Mouse (Mus musculus): Measurements from ENCODE around the gene Spsb1. TPM values are rescaled to one million over a fixed set of nuclear protein-coding genes. Genes with fewer than 3 reads are reported as not detected.

Gene Spsb1
- polyA plus RNA-seq, 1 experiment from 2014 or later: 24.6 TPM

DNA sequence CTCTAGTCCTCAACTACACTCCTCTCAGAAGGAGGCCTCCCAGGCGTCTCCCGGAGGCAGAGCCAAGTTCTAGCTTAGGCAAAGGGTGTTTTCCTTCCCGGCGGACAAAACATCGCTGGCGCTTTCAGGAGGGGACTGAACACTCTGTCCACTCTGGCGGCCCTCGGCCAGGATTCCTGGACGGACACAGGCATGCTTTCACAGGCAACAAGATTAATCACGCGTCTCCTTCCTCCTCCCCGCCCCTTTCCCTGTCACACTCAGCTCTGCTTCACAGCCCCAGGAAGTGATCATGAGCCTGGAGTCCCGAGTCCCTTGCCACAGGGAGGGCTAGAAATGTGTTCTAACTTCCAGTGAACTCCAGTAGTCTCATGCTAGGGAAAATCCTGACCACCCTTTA is 65.0 kb downstream of the Spsb1 start:
- no peak overlapping the region for H3K9ac ChIP-seq
- H3K9me3 ChIP-seq: no peaks in the 10 kb centered on the region
- H3K4me1 ChIP-seq: peaks cover 68% of the 10 kb centered on the region
- no peak overlapping the region for H3K4me3 ChIP-seq
- WGBS: 15% methylated on average over 13 of the region's 13 CpGs
- H3K27me3 ChIP-seq: no peaks in the 10 kb centered on the region
- H3K36me3 ChIP-seq: no peaks in the 10 kb centered on the region
- H3K27ac ChIP-seq: peak overlapping the region; percentile 72
- peak overlapping the region; percentile 15 for H3K4me2 ChIP-seq
- ATAC-seq (ENCODE audit: insufficient number of reproducible peaks, low FRiP score, low TSS enrichment, low read depth): no peak

DNA sequence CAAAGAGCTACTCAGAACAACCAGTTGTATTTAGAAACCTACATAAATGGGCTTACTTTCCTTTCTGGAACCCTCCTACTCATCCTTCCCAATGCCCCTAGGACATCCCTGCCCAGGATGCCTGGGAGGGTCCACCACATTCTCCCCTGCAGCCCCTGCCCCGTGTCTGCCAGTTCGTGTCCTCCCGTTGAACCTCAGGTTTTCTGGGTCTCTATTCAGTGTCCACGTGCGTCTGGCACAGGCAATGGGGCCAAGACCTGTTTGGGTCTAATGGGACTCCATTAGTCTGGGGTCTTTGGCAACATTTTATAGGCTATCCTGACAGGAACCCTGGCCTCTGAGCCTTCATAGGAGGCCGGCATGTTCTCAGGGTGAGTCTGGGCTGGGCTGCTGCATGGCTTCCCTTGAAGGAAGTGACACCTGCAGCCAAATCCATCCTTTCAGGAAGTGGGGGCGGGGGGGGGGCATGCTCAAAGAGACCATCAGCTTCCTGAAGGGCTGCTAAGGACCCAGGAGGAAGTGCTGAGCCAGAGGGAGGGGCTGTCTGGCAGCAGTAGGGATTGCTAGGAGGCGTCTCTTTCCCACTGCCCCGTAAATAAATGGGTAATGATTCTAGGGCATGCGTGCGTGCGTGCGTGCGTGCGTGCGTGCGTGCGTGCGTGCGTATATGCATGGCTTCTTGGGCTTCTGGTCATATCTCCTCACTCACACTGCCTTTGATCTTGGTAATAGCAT is 65.9 kb downstream of the Spsb1 start:
- H3K4me3 ChIP-seq: no peak overlapping the region
- no peak overlapping the region for H3K9ac ChIP-seq
- no peak overlapping the region for H3K4me2 ChIP-seq
- H3K4me1 ChIP-seq: peaks cover 58% of the 10 kb centered on the region
- no peaks in the 10 kb centered on the region for H3K9me3 ChIP-seq
- ATAC-seq (ENCODE audit: insufficient number of reproducible peaks, low FRiP score, low TSS enrichment, low read depth): no peak
- no peaks in the 10 kb centered on the region for H3K36me3 ChIP-seq
- H3K27ac ChIP-seq: 0 out of 2 replicates have a peak overlapping the region, but pooled peaks have one; percentile 72
- H3K27me3 ChIP-seq: no peaks in the 10 kb centered on the region
- WGBS: 56% methylated on average over 20 of the region's 20 CpGs

- 83% methylated on average over 5 of the region's 5 CpGs for WGBS
- H3K27me3 ChIP-seq: no peaks in the 10 kb centered on the region
- no peaks in the 10 kb centered on the region for H3K36me3 ChIP-seq
- no peak overlapping the region for H3K4me2 ChIP-seq
- H3K4me1 ChIP-seq: peaks cover 51% of the 10 kb centered on the region
- no peak overlapping the region for H3K4me3 ChIP-seq
- ATAC-seq (ENCODE audit: insufficient number of reproducible peaks, low FRiP score, low TSS enrichment, low read depth): no peak
- H3K9ac ChIP-seq: no peak overlapping the region
- H3K9me3 ChIP-seq: no peaks in the 10 kb centered on the region
- H3K27ac ChIP-seq: no peak overlapping the region
Measured at GRCm38 (mm10) chr4:149888156-149888555, 66.7 kb downstream of the Spsb1 start.

GRCm38 (mm10) chr4:149886298-149887271 is 68.3 kb downstream of the Spsb1 start:
- no peaks in the 10 kb centered on the region for H3K27me3 ChIP-seq
- H3K36me3 ChIP-seq: no peaks in the 10 kb centered on the region
- no peak overlapping the region for H3K9ac ChIP-seq
- no peaks in the 10 kb centered on the region for H3K9me3 ChIP-seq
- 44% methylated on average over 18 of the region's 18 CpGs for WGBS
- H3K4me3 ChIP-seq: no peak overlapping the region
- 0 out of 2 replicates have a peak overlapping the region, but pooled peaks have one; percentile 19 for H3K27ac ChIP-seq
- no peak overlapping the region for H3K4me2 ChIP-seq
- peak; percentile 36; the same call in 1 of the 2 replicates for ATAC-seq (ENCODE audit: insufficient number of reproducible peaks, low FRiP score, low TSS enrichment, low read depth)
- peaks cover 54% of the 10 kb centered on the region for H3K4me1 ChIP-seq

DNA sequence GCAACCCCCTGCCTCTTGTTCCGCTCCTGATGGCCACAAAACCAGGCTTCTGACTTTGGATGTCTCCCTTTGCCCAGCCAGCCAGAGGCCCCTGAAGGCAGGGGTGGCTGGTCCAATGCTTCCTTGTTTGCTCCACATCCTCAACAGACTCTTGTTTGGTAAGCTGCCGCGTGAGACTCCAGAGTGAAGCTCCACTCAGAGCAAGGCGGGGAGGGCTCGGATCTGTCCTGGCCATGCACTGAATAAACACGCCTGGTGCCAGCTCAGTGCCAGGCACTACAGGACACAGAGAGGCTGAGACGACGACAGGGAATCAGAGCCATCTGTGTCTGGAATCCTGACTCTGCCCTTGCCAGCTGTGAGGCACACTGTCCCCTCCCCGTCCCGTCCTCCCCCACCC is 70.9 kb downstream of the Spsb1 start:
- peaks cover 35% of the 10 kb centered on the region for H3K4me1 ChIP-seq
- H3K9ac ChIP-seq: no peak overlapping the region
- H3K36me3 ChIP-seq: no peaks in the 10 kb centered on the region
- H3K4me2 ChIP-seq: no peak overlapping the region
- no peaks in the 10 kb centered on the region for H3K27me3 ChIP-seq
- no peak overlapping the region for H3K27ac ChIP-seq
- no peak overlapping the region for H3K4me3 ChIP-seq
- 73% methylated on average over 10 of the region's 10 CpGs for WGBS
- no peaks in the 10 kb centered on the region for H3K9me3 ChIP-seq
- no peak for ATAC-seq (ENCODE audit: insufficient number of reproducible peaks, low FRiP score, low TSS enrichment, low read depth)

DNA sequence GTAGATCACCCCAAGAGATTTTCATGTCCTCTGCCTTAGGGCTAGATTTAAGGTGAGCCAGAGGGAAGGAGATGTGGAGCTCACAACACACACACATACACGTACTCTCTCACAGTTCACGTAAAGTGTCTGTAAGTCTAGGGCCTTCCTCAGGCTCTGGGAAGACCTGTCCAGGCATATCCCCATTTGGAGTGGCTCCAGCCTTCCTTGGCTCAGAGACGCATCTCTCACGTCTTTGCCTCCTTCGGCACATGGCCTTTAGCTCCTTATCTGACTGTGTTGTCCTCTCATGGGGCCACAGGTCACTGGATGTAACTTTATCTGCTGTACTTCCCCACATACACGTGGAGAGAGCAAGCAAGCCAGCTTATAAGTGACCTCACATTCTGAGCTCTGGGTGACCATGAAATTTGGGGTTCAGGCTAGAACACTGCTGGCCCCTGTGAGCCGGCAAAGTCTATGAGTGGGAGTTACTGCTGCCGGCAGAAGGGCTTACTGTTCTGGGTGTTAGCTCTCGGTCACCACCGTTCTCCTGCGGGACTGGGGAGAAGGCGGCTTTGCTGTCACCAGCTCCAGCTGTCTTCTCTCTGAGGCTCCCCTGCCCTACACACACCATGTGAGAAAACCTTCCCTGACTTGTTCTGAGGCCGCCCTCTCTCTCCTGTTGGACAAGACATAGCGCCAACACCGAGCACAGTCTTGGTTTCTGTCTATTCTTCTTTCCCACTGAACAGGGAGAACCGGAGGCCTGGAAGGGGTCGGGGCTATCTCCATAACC is 72.5 kb downstream of the Spsb1 start:
- 71% methylated on average over 17 of the region's 17 CpGs for WGBS
- no peak overlapping the region; the same call in 1 of the 2 replicates for H3K27ac ChIP-seq

GRCm38 (mm10) chr4:149880908-149881307 is 73.9 kb downstream of the Spsb1 start:
- Histone ChIP-seq H3K9me3 (no peaks in the 10 kb centered on the region), H3K4me3 (no peak overlapping the region), H3K27ac (no peak overlapping the region), H3K4me2 (no peak overlapping the region), H3K36me3 (no peaks in the 10 kb centered on the region), H3K27me3 (no peaks in the 10 kb centered on the region), H3K9ac (no peak overlapping the region), H3K4me1 (peaks cover 48% of the 10 kb centered on the region)
- 81% methylated on average over 5 of the region's 5 CpGs for WGBS
- no peak for ATAC-seq (ENCODE audit: insufficient number of reproducible peaks, low FRiP score, low TSS enrichment, low read depth)

More for the DNA sequence above, 72.5 kb downstream of the Spsb1 start:
- Histone ChIP-seq H3K4me1 (peaks cover 45% of the 10 kb centered on the region), H3K9me3 (no peaks in the 10 kb centered on the region), H3K36me3 (no peaks in the 10 kb centered on the region), H3K4me3 (no peak overlapping the region), H3K9ac (no peak overlapping the region), H3K4me2 (no peak overlapping the region), H3K27me3 (no peaks in the 10 kb centered on the region)
- no peak for ATAC-seq (ENCODE audit: insufficient number of reproducible peaks, low FRiP score, low TSS enrichment, low read depth)

- no peak for ATAC-seq (ENCODE audit: insufficient number of reproducible peaks, low FRiP score, low TSS enrichment, low read depth)
- no peaks in the 10 kb centered on the region for H3K36me3 ChIP-seq
- H3K9ac ChIP-seq: no peak overlapping the region
- no peaks in the 10 kb centered on the region for H3K27me3 ChIP-seq
- no peaks in the 10 kb centered on the region for H3K9me3 ChIP-seq
- no peak overlapping the region for H3K27ac ChIP-seq
- H3K4me2 ChIP-seq: no peak overlapping the region
- 81% methylated on average over 11 of the region's 11 CpGs for WGBS
- no peak overlapping the region for H3K4me3 ChIP-seq
- H3K4me1 ChIP-seq: peaks cover 57% of the 10 kb centered on the region
Measured at GRCm38 (mm10) chr4:149879980-149880379, 74.9 kb downstream of the Spsb1 start.

GRCm38 (mm10) chr4:149878021-149878449 is 76.8 kb downstream of the Spsb1 start:
- Histone ChIP-seq H3K36me3 (no peaks in the 10 kb centered on the region), H3K4me3 (no peak overlapping the region), H3K9me3 (no peaks in the 10 kb centered on the region), H3K4me2 (no peak overlapping the region), H3K4me1 (peaks cover 67% of the 10 kb centered on the region), H3K27ac (peak overlapping the region; percentile 2), H3K27me3 (no peaks in the 10 kb centered on the region), H3K9ac (no peak overlapping the region)
- peak; percentile 23; the same call in 1 of the 2 replicates for ATAC-seq (ENCODE audit: insufficient number of reproducible peaks, low FRiP score, low TSS enrichment, low read depth)
- 37% methylated on average over 6 of the region's 6 CpGs for WGBS

DNA sequence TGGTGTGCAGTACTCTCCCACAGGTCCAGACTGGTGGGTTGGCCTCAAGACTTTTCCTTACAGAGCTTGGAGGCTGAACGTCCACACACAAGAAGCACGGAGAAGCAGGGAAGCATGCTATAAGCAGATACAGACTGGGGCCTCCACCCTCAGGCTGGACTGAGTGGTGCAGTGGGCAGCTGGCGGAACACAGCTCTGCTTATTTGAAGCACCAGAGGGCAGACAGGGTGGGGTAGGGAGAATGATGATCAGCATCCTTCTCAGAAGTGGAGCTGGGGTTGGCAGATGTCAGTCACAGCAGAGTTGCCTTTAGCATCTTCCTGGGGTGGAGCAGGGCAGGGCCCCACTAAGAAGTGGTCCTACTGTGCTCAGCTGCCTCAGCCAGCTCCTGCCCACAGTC is 77.6 kb downstream of the Spsb1 start:
- WGBS: 45% methylated on average over 3 of the region's 3 CpGs
- peak overlapping the region; percentile 75 for H3K27ac ChIP-seq
- no peaks in the 10 kb centered on the region for H3K9me3 ChIP-seq
- H3K36me3 ChIP-seq: no peaks in the 10 kb centered on the region
- no peak overlapping the region for H3K9ac ChIP-seq
- H3K4me2 ChIP-seq: no peak overlapping the region
- no peak overlapping the region for H3K4me3 ChIP-seq
- H3K27me3 ChIP-seq: no peaks in the 10 kb centered on the region
- 0 out of 2 replicates have a peak, but pooled peaks have one; percentile 8 for ATAC-seq (ENCODE audit: insufficient number of reproducible peaks, low FRiP score, low TSS enrichment, low read depth)
- H3K4me1 ChIP-seq: peaks cover 63% of the 10 kb centered on the region

GRCm38 (mm10) chr4:149876761-149877160 is 78.1 kb downstream of the Spsb1 start:
- H3K9ac ChIP-seq: no peak overlapping the region
- peaks cover 59% of the 10 kb centered on the region for H3K4me1 ChIP-seq

More at GRCm38 (mm10) chr4:149876761-149877160, 78.1 kb downstream of the Spsb1 start:
- WGBS: 41% methylated on average over 6 of the region's 6 CpGs
- Histone ChIP-seq H3K9me3 (no peaks in the 10 kb centered on the region), H3K36me3 (no peaks in the 10 kb centered on the region), H3K27me3 (no peaks in the 10 kb centered on the region), H3K27ac (peak overlapping the region; percentile 75), H3K4me2 (no peak overlapping the region), H3K4me3 (no peak overlapping the region)
- ATAC-seq (ENCODE audit: insufficient number of reproducible peaks, low FRiP score, low TSS enrichment, low read depth): peak; percentile 9; the same call in 1 of the 2 replicates
